Mouse (Mus musculus) forebrain, embryonic 12.5 days (tissue): ENCODE results near the gene Fam83e. TPM values are rescaled to one million over a fixed set of nuclear protein-coding genes. Genes with fewer than 3 reads are reported as not detected.

Source experiments
- ATAC-seq: fragments of 200-750 bp; cut with Nextera tagmentation; 2 replicates; pipeline ENCODE4 v1.8.0; 2017; ENCODE audit warnings: moderate TSS enrichment; ENCODE audit not compliant: low FRiP score
- H3K27ac ChIP-seq: fragments of 300-500 bp; sonication (generic); 2 replicates; pipeline ENCODE4 v1.5.1; 2016; ENCODE audit warnings: mild to moderate bottlenecking
- H3K27me3 ChIP-seq: fragments of 300-500 bp; sonication (generic); 2 replicates; pipeline ENCODE4 v1.6.1; 2016; ENCODE audit warnings: mild to moderate bottlenecking
- H3K36me3 ChIP-seq: fragments of 300-500 bp; sonication (generic); replicated peaks from 2 replicates; pipeline ENCODE4 v1.6.1; 2016; ENCODE audit warnings: mild to moderate bottlenecking
- H3K4me1 ChIP-seq: fragments of 300-500 bp; sonication (generic); 2 replicates; pipeline ENCODE4 v1.6.1; 2016
- H3K4me2 ChIP-seq: fragments of 300-500 bp; sonication (generic); 2 replicates; pipeline ENCODE4 v1.6.1; 2016; ENCODE audit warnings: mild to moderate bottlenecking, moderate library complexity
- H3K4me3 ChIP-seq: fragments of 300-500 bp; sonication (generic); replicated peaks from 2 replicates; pipeline ENCODE4 v1.5.1; 2016; ENCODE audit warnings: mild to moderate bottlenecking
- H3K9ac ChIP-seq: fragments of 300-500 bp; sonication (generic); 2 replicates; pipeline ENCODE4 v1.6.1; 2016; ENCODE audit warnings: mild to moderate bottlenecking
- H3K9me3 ChIP-seq: fragments of 300-500 bp; sonication (generic); 2 replicates; pipeline ENCODE4 v1.6.1; 2016
- WGBS: fragments of 180-500 bp; shearing (Covaris S2); methylation state at CpG from one replicate; pipeline ENCODE4 v1.1.7; 2016; 5-methylcytosine and 5-hydroxymethylcytosine counted together
- polyA plus RNA-seq: library from polyadenylated mRNA; unstranded; fragments of >200 nt; fragmentation: Nextera tagmentation; extraction: Ambion mirVana; gene quantifications from 2 replicates; pipeline ENCODE4 v1.2.1, GENCODE M21; 2016

Gene Fam83e
- polyA plus RNA-seq, 1 experiment from 2014 or later, result 1.1 TPM

DNA sequence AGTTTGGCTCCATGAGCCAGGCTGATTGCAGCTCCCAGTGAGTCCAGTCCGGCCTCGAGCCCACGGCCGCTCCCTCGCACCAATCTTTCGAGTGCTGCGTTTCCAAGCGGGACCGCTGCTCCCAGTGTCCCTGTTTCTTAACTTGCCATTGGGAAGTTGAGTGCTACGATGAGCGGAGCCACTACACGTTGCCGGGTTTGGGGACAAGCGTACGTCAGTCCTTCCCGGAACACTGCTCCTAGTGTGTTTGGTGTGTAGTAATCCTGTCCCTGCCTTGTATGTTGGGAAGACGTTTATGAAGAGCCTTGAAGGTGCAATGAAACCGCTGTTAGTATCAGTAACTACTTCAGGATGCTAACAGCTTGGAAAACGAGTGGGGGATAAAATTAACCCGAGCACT, 2.7 kb upstream of the Fam83e start:
- H3K27ac ChIP-seq, result peak overlapping the region; percentile 90
- no peaks in the 10 kb centered on the region for H3K27me3 ChIP-seq
- H3K9ac ChIP-seq, result peak overlapping the region; percentile 97
- H3K4me3 ChIP-seq, result peak overlapping the region; percentile 92
- peaks cover 45% of the 10 kb centered on the region for H3K4me1 ChIP-seq
- no peaks in the 10 kb centered on the region for H3K9me3 ChIP-seq
- no peak for ATAC-seq
- H3K4me2 ChIP-seq, result peak overlapping the region; percentile 93
- peaks cover 46% of the 10 kb centered on the region for H3K36me3 ChIP-seq
- WGBS, result under 1% methylated on average over 20 of the region's 20 CpGs

DNA sequence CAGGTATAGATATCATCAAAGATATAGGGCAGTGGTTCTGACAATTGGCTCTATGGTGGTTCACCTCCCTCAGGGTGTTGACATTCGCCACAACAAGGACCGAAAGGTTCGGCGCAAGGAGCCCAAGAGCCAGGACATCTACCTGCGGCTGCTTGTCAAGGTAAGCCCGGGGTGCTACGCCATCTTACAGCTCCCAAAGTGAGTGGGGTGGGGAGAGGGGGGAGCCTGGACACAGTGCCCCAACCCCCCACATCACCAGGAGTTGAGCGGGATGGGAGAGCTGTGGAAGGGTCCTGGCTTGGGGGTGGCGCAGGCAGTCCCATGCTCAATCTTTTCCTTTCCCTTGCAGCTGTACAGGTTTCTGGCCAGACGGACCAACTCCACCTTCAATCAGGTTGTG, 1.8 kb upstream of the Fam83e start:
- no peaks in the 10 kb centered on the region for H3K27me3 ChIP-seq
- no peak for ATAC-seq
- H3K9me3 ChIP-seq, result no peaks in the 10 kb centered on the region
- 82% methylated on average over 10 of the region's 10 CpGs for WGBS
- peak overlapping the region; percentile 93 for H3K4me2 ChIP-seq
- peaks cover 42% of the 10 kb centered on the region for H3K4me1 ChIP-seq
- H3K36me3 ChIP-seq, result peaks cover 51% of the 10 kb centered on the region
- peak overlapping the region; percentile 92 for H3K4me3 ChIP-seq
- peak overlapping the region; percentile 97 for H3K9ac ChIP-seq
- no peak overlapping the region for H3K27ac ChIP-seq

DNA sequence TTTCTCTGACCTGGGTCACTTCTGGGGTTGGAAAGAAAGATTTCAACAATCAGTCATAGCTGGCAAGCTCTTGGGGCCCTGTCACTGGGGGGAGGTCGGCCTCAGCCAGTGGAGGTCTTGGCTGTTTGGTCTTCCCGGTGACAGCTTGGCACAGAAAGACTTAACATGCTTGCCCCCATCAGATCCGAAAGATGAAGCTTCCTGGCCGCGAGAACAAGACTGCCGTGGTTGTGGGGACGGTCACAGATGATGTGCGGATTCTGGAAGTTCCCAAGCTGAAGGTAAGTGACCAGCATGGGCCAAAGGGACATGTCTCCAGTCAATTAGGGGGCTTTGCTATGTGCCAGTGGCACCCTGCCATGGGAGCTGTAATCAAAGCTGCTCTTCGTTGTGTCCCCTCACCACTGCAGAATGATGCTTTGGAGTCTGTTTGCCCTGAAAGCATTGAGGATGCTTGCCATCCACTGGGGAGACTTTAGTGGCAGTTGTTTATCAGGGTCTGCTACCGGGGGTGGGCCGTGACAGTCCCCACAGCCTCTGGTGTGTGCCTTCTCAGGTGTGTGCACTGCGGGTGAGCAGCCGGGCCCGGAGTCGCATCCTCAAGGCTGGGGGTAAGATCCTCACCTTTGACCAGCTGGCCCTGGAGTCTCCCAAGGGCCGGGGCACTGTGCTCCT, 1.1 kb upstream of the Fam83e start:
- H3K27ac ChIP-seq, result no peak overlapping the region
- no peaks in the 10 kb centered on the region for H3K9me3 ChIP-seq
- H3K36me3 ChIP-seq, result peaks cover 58% of the 10 kb centered on the region
- 91% methylated on average over 16 of the region's 16 CpGs for WGBS
- peaks cover 35% of the 10 kb centered on the region for H3K4me1 ChIP-seq
- H3K4me3 ChIP-seq, result peak overlapping the region; percentile 92; the same call in 1 of the 2 replicates
- H3K4me2 ChIP-seq, result peak overlapping the region; percentile 93; the same call in 1 of the 2 replicates
- H3K9ac ChIP-seq, result peak overlapping the region; percentile 97; the same call in 1 of the 2 replicates
- H3K27me3 ChIP-seq, result no peaks in the 10 kb centered on the region
- no peak for ATAC-seq

DNA sequence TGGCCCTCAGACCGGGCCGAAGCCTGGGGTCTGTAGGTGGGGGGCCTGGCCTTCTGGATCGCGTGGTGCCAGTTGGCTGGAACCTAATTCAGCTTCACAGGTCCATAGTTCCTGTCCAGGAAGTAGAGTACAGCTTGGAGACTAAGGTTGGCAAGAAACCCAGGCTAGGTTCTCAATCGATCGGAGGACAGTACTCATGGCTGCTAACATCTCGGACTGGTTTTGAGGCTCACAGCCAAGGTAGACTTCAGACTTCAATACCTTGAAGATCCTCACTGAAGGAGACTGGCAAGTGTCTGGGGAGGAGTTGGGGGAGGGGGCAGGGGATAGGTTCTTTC, 191 bp downstream of the Fam83e start:
- H3K9ac ChIP-seq, result no peak overlapping the region
- no peaks in the 10 kb centered on the region for H3K27me3 ChIP-seq
- peaks cover 71% of the 10 kb centered on the region for H3K36me3 ChIP-seq
- ATAC-seq, result no peak
- H3K4me1 ChIP-seq, result peaks cover 26% of the 10 kb centered on the region
- H3K4me3 ChIP-seq, result no peak overlapping the region
- H3K9me3 ChIP-seq, result no peaks in the 10 kb centered on the region
- 85% methylated on average over 7 of the region's 7 CpGs for WGBS
- no peak overlapping the region for H3K4me2 ChIP-seq
- H3K27ac ChIP-seq, result 0 out of 2 replicates have a peak overlapping the region, but pooled peaks have one; percentile 59

DNA sequence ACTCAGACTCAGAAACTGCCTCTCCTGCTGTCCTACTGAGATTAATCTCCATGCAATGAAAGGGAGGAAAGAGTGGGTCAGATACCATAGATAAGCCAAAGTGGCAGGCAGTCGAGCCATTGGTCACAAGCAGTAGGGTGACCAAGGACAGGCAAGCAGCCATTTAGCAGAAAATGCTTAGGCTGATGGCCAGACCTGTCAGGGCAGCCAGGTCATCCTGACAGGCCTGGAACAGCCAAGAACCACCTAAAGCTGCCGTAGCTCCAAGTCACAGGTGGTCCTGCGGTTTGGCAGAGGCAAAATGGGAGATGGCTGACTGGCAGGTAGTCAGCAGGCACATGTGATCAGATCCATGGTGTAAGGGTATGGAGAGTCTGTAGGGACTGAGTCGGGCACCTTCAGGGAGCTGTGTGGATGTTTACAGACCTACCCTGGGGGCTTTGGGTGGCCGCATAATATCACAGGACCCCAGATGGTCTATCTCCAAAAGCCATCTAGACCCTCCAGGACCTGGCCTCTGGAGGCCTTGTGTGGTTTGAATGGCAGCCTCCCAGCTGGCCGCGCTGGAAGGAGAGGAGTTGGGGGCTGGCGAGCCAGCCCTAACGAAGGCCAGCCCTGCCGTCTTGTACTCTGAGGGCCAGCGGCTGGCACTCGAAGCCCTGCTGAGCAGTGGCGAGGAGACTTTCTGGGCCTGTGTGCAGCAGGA, 783 bp downstream of the Fam83e start:
- Histone ChIP-seq H3K27me3 (no peaks in the 10 kb centered on the region), H3K4me2 (no peak overlapping the region), H3K36me3 (peaks cover 77% of the 10 kb centered on the region), H3K9ac (no peak overlapping the region), H3K27ac (no peak overlapping the region), H3K4me3 (no peak overlapping the region), H3K9me3 (no peaks in the 10 kb centered on the region), H3K4me1 (peaks cover 20% of the 10 kb centered on the region)
- 70% methylated on average over 13 of the region's 13 CpGs for WGBS
- ATAC-seq, result no peak

DNA sequence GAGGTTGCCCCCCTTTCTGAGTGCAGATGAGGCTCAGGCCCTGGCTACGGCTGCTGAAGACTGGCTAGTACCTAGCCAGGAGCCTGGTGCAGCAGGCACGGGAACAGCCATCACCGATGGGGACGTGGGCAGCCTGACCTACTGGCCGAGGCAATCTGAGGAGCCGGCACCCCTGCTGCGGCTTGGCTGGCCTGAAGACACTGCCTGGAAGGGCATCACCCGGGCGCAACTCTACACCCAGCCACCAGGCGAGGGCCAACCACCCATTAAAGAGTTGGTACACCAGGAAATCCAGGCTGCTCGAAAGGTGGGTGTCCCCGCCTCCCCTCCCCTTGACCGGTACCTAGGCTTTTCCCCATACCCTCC, 1.3 kb downstream of the Fam83e start:
- Histone ChIP-seq H3K27ac (no peak overlapping the region), H3K36me3 (peaks cover 83% of the 10 kb centered on the region)
- WGBS, result 85% methylated on average over 13 of the region's 13 CpGs

DNA sequence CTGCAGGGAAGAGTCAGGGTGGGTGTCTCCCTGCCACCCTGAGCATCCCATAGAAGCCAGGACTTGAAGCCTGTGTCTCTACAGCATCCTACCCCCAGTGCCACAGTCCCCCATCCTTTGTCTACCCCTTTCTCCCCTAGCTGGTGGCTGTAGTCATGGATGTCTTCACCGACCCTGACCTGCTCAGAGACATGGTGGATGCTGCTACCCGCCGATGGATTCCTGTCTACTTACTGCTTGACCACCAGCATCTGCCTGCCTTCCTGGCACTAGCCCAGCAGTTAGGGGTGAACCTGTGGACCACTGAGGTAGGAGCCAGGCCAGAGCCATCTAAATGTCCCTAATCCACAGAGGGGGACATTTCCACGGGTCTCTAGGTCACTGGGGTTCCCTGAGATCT, 2.3 kb downstream of the Fam83e start:
- Histone ChIP-seq H3K27me3 (no peaks in the 10 kb centered on the region), H3K9ac (no peak overlapping the region), H3K36me3 (peaks cover 87% of the 10 kb centered on the region), H3K4me1 (peaks cover 15% of the 10 kb centered on the region), H3K4me2 (no peak overlapping the region), H3K9me3 (no peaks in the 10 kb centered on the region), H3K4me3 (no peak overlapping the region), H3K27ac (no peak overlapping the region)
- no peak for ATAC-seq
- 90% methylated on average over 4 of the region's 4 CpGs for WGBS

More for the DNA sequence above, 1.3 kb downstream of the Fam83e start:
- no peak overlapping the region for H3K4me2 ChIP-seq
- no peaks in the 10 kb centered on the region for H3K9me3 ChIP-seq
- no peaks in the 10 kb centered on the region for H3K27me3 ChIP-seq
- ATAC-seq, result no peak
- no peak overlapping the region for H3K9ac ChIP-seq
- H3K4me1 ChIP-seq, result peaks cover 15% of the 10 kb centered on the region
- no peak overlapping the region for H3K4me3 ChIP-seq

DNA sequence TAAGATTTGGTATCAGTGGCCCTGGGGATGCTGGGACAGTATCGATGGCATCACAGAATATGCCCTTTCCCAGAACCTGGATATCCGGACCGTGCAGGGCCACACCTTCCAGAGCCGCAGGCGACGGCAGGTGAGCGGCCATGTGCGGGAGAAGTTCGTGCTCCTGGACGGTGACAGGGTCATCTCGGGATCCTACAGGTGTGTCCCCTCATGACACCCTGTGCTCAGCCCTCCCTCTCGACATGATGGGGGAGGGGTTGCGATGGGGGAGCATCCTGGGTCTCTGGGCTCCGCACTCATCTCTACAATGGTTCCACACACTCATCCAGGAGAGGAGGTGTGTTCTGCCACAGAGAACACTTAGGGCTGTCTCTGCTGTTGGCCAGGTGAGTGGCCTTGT, 2.8 kb downstream of the Fam83e start:
- no peak overlapping the region for H3K4me2 ChIP-seq
- no peaks in the 10 kb centered on the region for H3K9me3 ChIP-seq
- peaks cover 13% of the 10 kb centered on the region for H3K4me1 ChIP-seq
- no peak overlapping the region for H3K4me3 ChIP-seq
- WGBS, result 91% methylated on average over 14 of the region's 14 CpGs
- H3K36me3 ChIP-seq, result peaks cover 88% of the 10 kb centered on the region
- no peak overlapping the region for H3K9ac ChIP-seq
- no peaks in the 10 kb centered on the region for H3K27me3 ChIP-seq
- no peak for ATAC-seq
- no peak overlapping the region for H3K27ac ChIP-seq

DNA sequence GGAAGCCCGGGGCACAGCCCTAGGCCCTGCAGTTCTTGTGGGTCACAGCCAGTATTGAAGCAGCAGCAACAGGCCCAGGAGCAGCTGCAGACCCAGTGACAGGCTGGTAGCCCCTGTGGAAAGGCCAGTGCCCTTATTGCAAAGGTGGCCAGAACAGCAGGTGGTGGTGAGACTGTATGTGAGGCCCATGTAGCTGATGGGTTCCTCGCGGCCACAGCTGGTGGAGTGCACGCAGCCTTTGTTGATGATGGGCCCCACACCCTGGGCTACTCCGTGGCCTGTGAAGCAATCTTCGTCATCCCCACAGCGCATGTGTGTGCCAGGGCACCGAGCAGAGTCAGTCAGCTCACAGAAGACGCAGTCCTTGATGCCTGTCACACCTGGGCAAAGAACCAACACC, 4.1 kb downstream of the Fam83e start:
- ATAC-seq, result no peak
- no peak overlapping the region for H3K27ac ChIP-seq
- H3K27me3 ChIP-seq, result no peaks in the 10 kb centered on the region
- H3K9me3 ChIP-seq, result no peaks in the 10 kb centered on the region
- no peaks in the 10 kb centered on the region; the same call in 1 of the 2 replicates for H3K4me1 ChIP-seq
- H3K36me3 ChIP-seq, result peaks cover 86% of the 10 kb centered on the region
- H3K4me3 ChIP-seq, result no peak overlapping the region
- WGBS, result 94% methylated on average over 9 of the region's 9 CpGs
- H3K9ac ChIP-seq, result no peak overlapping the region
- no peak overlapping the region for H3K4me2 ChIP-seq

DNA sequence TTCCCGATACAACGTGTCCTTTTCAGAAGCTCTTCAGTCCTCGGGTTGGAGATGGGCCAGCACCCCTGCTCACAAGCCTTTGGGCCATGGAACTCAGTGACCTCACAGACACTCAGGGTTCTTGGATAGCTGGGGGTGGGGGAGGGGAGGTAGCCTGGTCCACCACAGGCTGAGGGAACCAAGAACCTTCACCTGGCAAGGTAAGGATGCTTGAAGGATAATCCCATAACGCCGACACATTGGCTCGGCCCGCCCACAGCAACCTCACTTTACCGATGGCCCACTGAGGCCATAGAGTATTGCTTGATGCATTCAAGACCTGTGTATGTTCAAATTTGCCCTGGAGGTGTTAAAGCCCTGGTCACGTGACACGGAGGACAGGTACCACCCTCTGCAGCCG, 4.7 kb downstream of the Fam83e start, which contains the start of gene Spaca4:
Gene Spaca4 (minus strand): TSS at position 101 of the 400 bp plus-strand sequence.
- Histone ChIP-seq H3K27me3 (no peaks in the 10 kb centered on the region), H3K4me1 (peaks cover 2% of the 10 kb centered on the region), H3K36me3 (peaks cover 81% of the 10 kb centered on the region), H3K9me3 (no peaks in the 10 kb centered on the region), H3K4me2 (no peak within 1 kb of the TSS), H3K27ac (no peak within 1 kb of the TSS), H3K9ac (no peak within 1 kb of the TSS), H3K4me3 (no peak within 1 kb of the TSS)
- no peak for ATAC-seq
- 97% methylated on average over 11 of the region's 11 CpGs for WGBS

DNA sequence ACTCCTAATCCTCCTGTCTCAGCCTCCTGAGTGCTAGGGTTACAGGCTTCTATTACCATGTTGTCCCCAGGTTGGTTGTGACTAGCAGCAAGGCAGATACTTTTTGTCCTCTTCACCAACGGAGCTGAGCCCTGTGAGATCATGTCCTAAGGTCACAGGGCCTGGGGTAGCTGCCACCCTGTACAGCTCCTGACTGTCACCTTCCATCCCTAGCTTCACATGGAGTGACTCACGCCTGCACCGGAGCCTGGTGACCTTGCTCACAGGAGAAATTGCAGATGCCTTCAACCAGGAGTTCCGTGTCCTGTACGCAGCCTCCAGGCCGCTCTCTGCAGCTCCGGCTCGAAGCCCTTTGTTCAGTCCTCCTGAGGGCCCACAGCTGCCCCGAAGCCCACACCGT, 5.4 kb downstream of the Fam83e start:
- Histone ChIP-seq H3K9ac (no peak overlapping the region), H3K4me3 (no peak overlapping the region), H3K4me1 (peaks cover 9% of the 10 kb centered on the region), H3K27ac (no peak overlapping the region), H3K27me3 (no peaks in the 10 kb centered on the region), H3K36me3 (peaks cover 74% of the 10 kb centered on the region), H3K4me2 (no peak overlapping the region), H3K9me3 (no peaks in the 10 kb centered on the region)
- 94% methylated on average over 10 of the region's 10 CpGs for whole genome bisulfite sequencing
- ATAC-seq, result no peak

DNA sequence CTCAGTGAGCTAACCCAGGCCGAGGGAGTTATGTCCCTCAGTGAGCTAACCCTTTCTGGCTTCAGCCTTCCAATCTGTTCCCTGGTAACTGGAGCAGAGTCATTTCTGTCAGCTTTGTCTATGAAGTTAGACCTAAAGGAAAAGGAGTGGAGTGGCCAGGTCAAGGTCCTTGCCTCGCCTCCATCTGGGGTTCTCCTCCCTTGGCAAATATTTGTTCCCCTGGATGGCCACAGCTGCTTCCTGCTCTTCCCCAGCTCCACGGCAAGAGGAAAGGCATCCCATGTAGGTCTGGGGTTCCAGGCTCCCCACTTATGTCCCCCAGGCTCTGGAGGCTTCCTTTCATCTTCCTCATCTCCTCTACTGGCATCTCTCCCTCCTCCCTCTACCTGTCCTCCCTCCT, 6.6 kb downstream of the Fam83e start:
- H3K27me3 ChIP-seq, result no peaks in the 10 kb centered on the region
- no peak overlapping the region for H3K27ac ChIP-seq
- no peak overlapping the region for H3K4me3 ChIP-seq
- no peak for ATAC-seq
- H3K9me3 ChIP-seq, result no peaks in the 10 kb centered on the region
- WGBS, result 88% methylated on average over 3 of the region's 3 CpGs
- H3K36me3 ChIP-seq, result peaks cover 62% of the 10 kb centered on the region
- H3K4me1 ChIP-seq, result peaks cover 9% of the 10 kb centered on the region
- H3K4me2 ChIP-seq, result no peak overlapping the region
- no peak overlapping the region for H3K9ac ChIP-seq
